Mouse (Mus musculus) embryonic fibroblast, embryonic 13.5 days (primary cell): ENCODE measurements at regions not wholly inside any gene's neighbourhood (a gene's known extent, or its start where the extent isn't known, plus 50 kb on each side); places are given as distances from the start of the nearest gene placed in this dataset.

Source experiments
- H3K27ac ChIP-seq: 2 replicates; pipeline ENCODE4 v1.5.1; 2012; ENCODE audit warnings: low read length, control low read depth, inconsistent platforms; ENCODE audit not compliant: insufficient read depth
- H3K4me1 ChIP-seq: 2 replicates; pipeline ENCODE4 v1.6.1; 2011; ENCODE audit warnings: low read length; ENCODE audit not compliant: control insufficient read depth, insufficient read depth
- H3K4me3 ChIP-seq: 2 replicates; pipeline ENCODE4 v1.5.1; 2011; ENCODE audit warnings: mild to moderate bottlenecking, control low read depth, low read length; ENCODE audit not compliant: insufficient read depth
- CTCF ChIP-seq: IDR thresholded peaks from 2 replicates; pipeline ENCODE4 v1.5.1; 2011; ENCODE audit warnings: mild to moderate bottlenecking, control low read depth, low read length, moderate library complexity, borderline replicate concordance; ENCODE audit not compliant: insufficient read depth
- POLR2A ChIP-seq: IDR thresholded peaks from 2 replicates; pipeline ENCODE4 v1.6.1; 2011; ENCODE audit warnings: low read depth, mild to moderate bottlenecking, control low read depth, low read length, moderate library complexity

GRCm38 (mm10) chr6:100341305-100342290, 54.3 kb upstream of the Rybp start:
- no peak overlapping the region for H3K27ac ChIP-seq
- no peak overlapping the region for H3K4me3 ChIP-seq
- H3K4me1 ChIP-seq, result peaks cover 5% of the 10 kb centered on the region
- no peak for TF ChIP-seq CTCF
- TF ChIP-seq POLR2A, result no peak

GRCm38 (mm10) chr6:100338291-100338690, 51.0 kb upstream of the Rybp start:
- TF ChIP-seq POLR2A, result no peak
- TF ChIP-seq CTCF, result no peak
- Histone ChIP-seq H3K4me1 (peaks cover 9% of the 10 kb centered on the region), H3K4me3 (no peak overlapping the region), H3K27ac (no peak overlapping the region)
